Mouse (Mus musculus): ENCODE results near the gene Rpl36a. TPM values are rescaled to one million over a fixed set of nuclear protein-coding genes. Genes with fewer than 3 reads are reported as not detected.

The Rpl36a gene
- polyA plus RNA-seq (2017; shearing (Covaris generic)) = 100 to 1,000 TPM; 187 to 344 TPM

DNA sequence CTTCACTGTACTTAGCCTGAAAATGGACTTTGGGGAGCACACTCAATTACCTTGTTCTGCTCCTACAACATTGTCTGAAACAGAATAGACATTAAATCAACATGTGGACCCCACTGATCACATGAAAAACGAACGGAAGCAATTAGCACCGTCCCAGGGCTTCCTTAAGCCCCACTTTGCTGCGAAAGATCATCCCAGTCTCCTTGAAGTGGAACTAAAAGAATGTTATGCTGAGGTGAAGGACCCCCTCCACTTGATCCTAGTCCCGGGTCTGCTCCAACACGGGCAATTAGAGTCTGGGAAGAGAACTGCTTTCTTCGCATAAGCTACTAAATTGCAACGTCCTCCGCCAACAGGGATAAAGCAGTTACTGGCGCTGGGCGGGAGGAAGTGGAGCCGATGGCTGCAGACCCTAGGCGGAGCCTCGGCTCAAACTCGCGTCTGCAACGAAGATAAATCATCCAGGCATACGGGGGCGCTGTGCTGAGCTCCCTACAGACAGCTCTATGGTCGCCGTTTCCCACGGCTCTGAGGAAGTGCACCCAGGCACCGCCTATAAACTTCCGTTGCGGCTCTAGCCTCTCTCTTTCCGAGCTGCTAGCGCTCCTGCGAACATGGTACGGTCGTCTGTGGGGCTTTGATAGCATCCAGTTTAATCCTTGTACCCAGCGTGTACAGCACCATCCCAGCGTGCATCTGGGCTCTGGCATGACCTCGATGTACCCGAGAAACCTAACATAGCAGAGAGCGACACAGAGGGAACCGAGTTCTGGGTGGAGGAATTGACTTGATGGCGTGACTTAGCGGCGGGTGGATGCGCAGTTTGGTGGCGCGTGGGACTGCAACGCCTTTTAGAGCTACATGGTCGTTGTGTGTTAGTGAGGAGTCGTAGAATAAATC lies at the start of gene Rpl36a:
Gene Rpl36a, plus strand, starts transcription at position 552 of the 900 bp plus-strand sequence.

DNA sequence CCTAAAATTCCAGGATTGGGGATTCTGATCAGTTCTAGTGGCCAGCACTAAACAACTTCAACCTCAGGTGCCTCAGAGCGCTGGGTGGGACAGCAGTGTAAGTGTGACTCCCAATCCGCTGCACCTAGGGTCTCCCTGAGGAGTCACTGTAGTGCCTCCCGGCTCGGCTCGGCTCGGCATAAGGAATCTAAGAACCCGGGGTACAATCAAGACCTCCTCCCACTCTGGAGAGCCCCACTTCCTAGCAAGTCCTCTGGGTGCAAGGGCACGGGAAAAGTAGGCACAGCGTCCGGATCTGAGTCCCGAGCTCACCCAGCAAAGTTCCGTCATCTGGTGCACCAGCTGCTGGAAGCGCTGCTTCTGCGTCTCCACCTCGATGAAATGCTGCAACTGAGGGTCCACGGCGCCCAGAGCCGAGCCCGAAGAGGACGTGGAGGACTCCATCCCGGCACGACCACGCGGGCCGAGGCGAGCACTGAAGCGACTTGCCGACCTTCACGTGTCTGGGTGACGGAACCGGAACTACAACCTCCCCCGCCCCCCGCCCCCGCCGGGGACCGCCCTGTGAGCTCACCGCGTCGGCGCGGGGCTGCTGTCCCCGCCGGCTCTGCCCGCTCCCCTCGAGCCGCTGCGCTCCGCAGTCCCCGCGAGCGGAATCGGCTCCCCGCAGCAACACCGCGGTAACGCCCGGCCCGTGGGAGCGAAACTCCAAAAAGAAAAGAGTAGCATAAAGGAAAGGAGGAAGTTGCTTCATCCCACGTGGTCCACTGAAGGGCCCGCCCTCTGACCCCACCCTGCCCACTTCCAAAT lies 44.1 kb upstream of the Rpl36a start, which contains the start of gene Timm8a1:
Gene Timm8a1, minus strand, starts transcription at position 721 of the 810 bp plus-strand sequence.

DNA sequence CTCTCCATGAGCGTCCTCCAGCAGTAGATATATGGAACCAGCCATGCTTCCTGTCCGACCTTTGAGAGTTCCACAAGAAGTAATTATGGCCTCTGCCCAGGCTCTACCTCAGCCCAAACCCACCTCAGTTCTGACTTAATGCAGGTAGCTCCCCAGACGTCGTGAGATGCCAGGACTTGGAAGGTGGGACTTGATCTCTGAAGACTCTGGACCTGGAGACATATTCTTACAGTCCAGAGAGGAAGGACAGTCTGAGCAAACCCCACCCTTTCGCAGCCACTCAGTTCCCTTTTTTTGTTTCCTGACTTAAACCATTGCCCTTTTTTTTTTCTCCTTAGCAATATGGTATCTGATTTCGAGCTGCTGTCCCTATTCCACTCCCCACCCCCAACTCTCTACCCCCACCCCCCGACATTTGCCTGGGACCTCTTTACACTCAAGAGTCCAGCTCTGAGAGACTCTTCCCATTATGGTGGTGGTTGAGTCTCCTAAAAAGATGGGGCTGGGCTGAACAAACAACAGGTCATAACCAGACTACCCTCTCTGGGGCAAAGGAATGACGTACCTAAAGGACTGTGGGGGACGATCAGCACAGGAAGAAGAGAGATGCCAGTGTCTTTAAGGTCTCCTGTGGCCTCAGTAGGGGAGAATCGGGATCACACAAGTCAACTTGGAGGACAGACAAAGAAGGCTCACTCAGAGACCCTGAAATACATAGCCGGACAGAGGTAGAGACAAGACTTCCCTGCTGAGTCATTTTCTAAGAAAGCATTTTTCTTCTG lies 2.4 kb upstream of the Rpl36a start, which contains the start of gene Btk:
Gene Btk, minus strand, starts transcription at position 683 of the 782 bp plus-strand sequence.

DNA sequence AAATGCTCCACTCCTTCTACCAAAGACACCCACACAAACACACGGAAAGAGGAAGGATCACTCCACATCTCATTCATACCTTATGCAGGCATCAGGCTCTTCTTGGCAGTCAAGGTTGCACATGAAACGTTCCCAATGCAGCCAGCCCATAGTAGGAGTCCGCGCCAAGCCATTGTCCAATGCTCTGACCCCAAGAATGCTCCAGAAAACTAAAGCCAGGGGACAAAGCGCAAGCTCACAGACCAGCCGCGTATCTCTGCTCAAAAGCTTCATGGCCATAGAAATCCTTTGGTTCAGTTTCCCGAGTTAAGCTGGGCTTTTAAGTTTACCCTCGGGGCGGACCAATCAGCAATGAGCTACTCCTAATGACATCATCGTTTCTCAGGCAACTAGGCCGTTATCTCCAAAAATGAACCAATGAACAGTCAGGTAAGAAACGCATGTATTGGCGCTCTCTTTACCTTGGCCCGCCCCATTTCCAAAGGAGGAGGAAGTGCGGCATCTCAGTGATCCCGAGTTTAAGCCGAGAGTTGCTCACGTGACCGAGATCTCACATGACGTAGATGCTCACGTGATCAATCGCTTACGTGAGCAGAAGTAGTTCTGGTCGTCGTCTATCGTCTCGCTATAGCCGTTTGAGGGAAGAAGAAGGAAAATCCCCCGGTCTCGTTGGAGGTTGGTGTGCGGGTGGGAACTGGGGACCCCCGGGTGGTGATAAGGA lies 15.4 kb downstream of the Rpl36a start, which contains the start of the genes Gla and Hnrnph2:
Gene Gla, minus strand, starts transcription at position 467 of the 721 bp plus-strand sequence.
Gene Hnrnph2, plus strand, starts transcription at position 521 of the 721 bp plus-strand sequence.

Other genes with a start within 250 kb of the Rpl36a start
- gene Drp2, start 181.1 kb upstream of the Rpl36a start, polyA plus RNA-seq (2017; shearing (Covaris generic)) = not detected
- under 1 TPM; 0.33 to 0.38 TPM for gene Taf7l, start 109.2 kb upstream of the Rpl36a start, polyA plus RNA-seq (2017; shearing (Covaris generic))
- gene Timm8a1, start 43.8 kb upstream of the Rpl36a start, polyA plus RNA-seq (2017; shearing (Covaris generic)) = 10 to 100 TPM; 29.0 to 54.2 TPM
- 1 to 10 TPM in 1 of 2 experiments, under 1 TPM in 1; 0.37 to 1.1 TPM for gene Btk, start 2.1 kb upstream of the Rpl36a start, polyA plus RNA-seq (2017; shearing (Covaris generic))
- gene Gla, start 15.5 kb downstream of the Rpl36a start, polyA plus RNA-seq (2017; shearing (Covaris generic)) = 1 to 10 TPM; 4.5 to 5.2 TPM
- gene Hnrnph2, start 15.5 kb downstream of the Rpl36a start, polyA plus RNA-seq (2017; shearing (Covaris generic)) = 100 to 1,000 TPM; 104 to 106 TPM
- gene Armcx4, start 100.9 kb downstream of the Rpl36a start, polyA plus RNA-seq (2017; shearing (Covaris generic)) = under 1 TPM; 0.45 to 0.64 TPM
- gene Armcx1, start 132.3 kb downstream of the Rpl36a start, polyA plus RNA-seq (2017; shearing (Covaris generic)) = 1 to 10 TPM; 1.3 to 4.4 TPM
- 1 to 10 TPM; 1.0 to 1.7 TPM for gene Armcx6, start 165.8 kb downstream of the Rpl36a start, polyA plus RNA-seq (2017; shearing (Covaris generic))
- 10 to 100 TPM in 1 of 2 experiments, 1 to 10 TPM in 1; 9.1 to 13.0 TPM for gene Armcx3, start 170.9 kb downstream of the Rpl36a start, polyA plus RNA-seq (2017; shearing (Covaris generic))
- 1 to 10 TPM; 4.0 to 8.6 TPM for gene Armcx2, start 223.6 kb downstream of the Rpl36a start, polyA plus RNA-seq (2017; shearing (Covaris generic))